Mouse (Mus musculus) liver, adult (tissue): ENCODE measurements around the gene Smim24.

ENCODE experiments used
- GATA4 ChIP-seq: IDR thresholded peaks from 2 replicates; pipeline ENCODE4 v1.6.1; 2014; ENCODE audit warnings: mild to moderate bottlenecking, low read length; ENCODE audit not compliant: insufficient replicate concordance

Smim24 gene

GRCm38 (mm10) chr10:81392781-81393185 lies at the start of gene Smim24:
Smim24 (plus strand) TSS chr10:81393051.
- no peak for TF ChIP-seq GATA4

- no peak for TF ChIP-seq GATA4
These were observed 48.3 kb upstream of the Smim24 start for GRCm38 (mm10) chr10:81344421-81345161.

GRCm38 (mm10) chr10:81345162-81345534 lies 47.7 kb upstream of the Smim24 start:
- no peak for TF ChIP-seq GATA4

GRCm38 (mm10) chr10:81346453-81347067 lies 46.3 kb upstream of the Smim24 start:
- no peak for TF ChIP-seq GATA4

- TF ChIP-seq GATA4: no peak
These were observed 43.7 kb upstream of the Smim24 start for GRCm38 (mm10) chr10:81349146-81349545.

- TF ChIP-seq GATA4: no peak
These were observed 42.9 kb upstream of the Smim24 start for GRCm38 (mm10) chr10:81349961-81350350.

GRCm38 (mm10) chr10:81350351-81351063 lies 42.3 kb upstream of the Smim24 start, which contains the start of gene Hmg20b:
Hmg20b (minus strand) TSS chr10:81350480.
- TF ChIP-seq GATA4: peak; percentile 7; the same call in 1 of the 2 replicates

- no peak for TF ChIP-seq GATA4
These were observed 41.1 kb upstream of the Smim24 start for GRCm38 (mm10) chr10:81351678-81352291.

- no peak for TF ChIP-seq GATA4
These were observed 37.9 kb upstream of the Smim24 start for GRCm38 (mm10) chr10:81354738-81355477.

- no peak for TF ChIP-seq GATA4
These were observed 37.3 kb upstream of the Smim24 start for GRCm38 (mm10) chr10:81355533-81355932.

GRCm38 (mm10) chr10:81356352-81356990 lies 36.4 kb upstream of the Smim24 start:
- no peak for TF ChIP-seq GATA4

- no peak for TF ChIP-seq GATA4
These were observed 35.6 kb upstream of the Smim24 start, which contains the start of gene Mfsd12 for GRCm38 (mm10) chr10:81356991-81357844. Mfsd12 (plus strand) TSS chr10:81357491.

- TF ChIP-seq GATA4: no peak
These were observed 34.6 kb upstream of the Smim24 start for GRCm38 (mm10) chr10:81358209-81358608.
